Mouse (Mus musculus) right cerebral cortex, postnatal 14 days (tissue): ENCODE measurements around the gene Hfe.
"Not testable (repeated sequence)": the region's sequence is repeated elsewhere in the genome, so short reads cannot be mapped to it uniquely, and the experiment has no call there.

Experiments
- DNase-seq: peaks from one replicate; pipeline ENCODE4 v3.0.0; 2022

The Hfe gene

DNA sequence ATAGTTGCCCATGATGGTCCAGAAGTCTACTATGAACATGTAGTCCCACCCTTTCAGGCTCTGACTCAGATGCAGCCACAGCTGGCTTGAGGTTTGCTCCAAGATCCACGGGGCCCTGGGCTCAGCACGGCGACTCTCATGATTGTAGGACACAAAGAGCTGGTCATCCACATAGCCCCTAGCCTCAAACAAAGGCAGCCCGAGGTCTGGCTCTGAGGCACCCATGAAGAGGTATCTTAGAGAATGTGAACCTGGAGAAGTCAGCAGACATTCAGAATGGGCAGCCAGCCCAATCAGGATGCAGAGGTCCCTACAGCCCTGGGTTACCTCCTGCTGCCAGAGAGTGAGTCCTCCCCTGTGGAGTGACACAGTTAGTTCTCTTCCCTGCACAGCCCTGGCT, 2.6 kb downstream of the Hfe start:
- DNase-seq = no peak

DNA sequence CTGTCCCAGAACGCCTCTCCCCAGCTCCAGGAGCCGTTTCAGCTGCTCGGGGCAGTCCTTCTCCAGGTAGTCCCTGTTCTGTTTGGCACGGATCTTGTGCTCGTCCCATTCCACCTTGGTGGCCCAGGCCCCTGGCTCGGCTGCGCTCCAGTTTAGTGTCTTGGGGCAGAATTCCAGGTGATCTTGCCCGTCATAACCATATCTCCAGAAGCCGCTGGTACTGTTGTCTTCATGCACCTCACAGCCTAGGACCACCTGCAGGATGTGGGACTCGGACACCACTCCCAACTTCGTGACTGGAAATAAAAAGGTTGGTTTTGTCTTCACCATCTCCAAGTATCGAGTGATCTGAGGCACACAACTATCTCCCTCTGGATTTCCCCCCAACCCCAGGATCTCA, 3.9 kb downstream of the Hfe start:
- no peak for DNase-seq

DNA sequence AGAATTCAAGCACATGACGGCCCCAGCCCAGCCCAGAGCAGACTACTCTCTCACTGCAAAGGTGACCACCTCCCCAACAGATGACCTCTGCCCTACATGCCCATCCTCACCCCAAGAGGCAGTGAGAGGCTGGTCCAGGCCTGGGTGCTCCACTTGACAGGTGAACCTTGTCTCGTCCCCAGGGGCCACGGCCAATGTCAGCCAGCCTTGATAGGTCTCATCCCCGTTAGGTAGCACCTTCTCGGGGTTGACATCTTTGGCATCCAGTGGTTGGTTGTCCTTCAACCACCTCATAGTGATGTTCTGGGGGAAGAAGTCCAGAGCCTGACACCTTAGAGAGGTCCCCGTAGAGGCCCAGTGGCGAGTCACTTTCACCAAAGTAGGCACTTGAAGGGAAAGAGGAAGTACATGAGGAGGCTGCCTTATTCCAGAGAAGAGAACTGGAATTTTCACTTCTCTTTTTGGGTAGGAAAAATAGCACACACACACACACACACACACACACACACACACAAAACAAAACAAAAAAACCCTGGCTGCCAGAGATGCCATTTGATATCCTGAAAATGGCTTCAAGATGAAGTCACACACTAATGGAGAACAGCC, 4.8 kb downstream of the Hfe start:
- DNase-seq = no peak

DNA sequence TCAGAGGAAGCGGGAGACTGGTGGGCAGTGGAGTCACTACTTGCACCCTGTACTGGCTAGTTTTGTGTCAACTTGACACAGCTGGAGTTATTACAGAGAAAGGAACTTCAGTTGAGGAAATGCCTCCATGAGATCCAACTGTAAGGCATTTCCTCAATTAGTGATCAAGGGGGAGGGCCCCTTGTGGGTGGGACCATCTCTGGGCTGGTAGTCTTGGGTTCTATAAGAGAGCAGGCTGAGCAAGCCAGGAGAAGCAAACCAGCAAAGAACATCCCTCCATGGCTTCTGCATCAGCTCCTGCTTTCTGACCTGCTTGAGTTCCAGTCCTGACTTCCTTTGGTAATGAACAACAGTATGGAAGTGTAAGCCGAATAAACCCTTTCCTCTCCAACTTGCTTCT, 7.9 kb downstream of the Hfe start:
- not testable (repeated sequence) for DNase-seq

DNA sequence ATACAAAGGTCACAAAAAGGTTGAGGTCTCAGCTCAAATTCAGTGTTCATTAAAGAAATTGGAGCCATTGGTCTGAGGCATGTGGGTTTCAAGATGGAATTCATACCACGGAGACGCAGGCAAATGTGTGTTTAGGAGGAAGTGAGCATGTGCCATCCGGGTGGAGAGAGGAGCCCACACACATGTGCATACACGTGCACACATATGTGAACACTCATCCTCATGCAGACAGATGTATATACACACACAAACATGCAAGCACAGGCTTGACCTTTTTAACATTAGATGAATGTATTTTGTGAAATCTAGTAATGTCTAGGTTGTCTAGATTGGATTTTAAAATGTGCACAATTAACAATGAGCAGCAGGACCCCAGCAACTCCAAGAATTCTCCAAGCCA, 8.4 kb downstream of the Hfe start:
- DNase-seq = no peak

DNA sequence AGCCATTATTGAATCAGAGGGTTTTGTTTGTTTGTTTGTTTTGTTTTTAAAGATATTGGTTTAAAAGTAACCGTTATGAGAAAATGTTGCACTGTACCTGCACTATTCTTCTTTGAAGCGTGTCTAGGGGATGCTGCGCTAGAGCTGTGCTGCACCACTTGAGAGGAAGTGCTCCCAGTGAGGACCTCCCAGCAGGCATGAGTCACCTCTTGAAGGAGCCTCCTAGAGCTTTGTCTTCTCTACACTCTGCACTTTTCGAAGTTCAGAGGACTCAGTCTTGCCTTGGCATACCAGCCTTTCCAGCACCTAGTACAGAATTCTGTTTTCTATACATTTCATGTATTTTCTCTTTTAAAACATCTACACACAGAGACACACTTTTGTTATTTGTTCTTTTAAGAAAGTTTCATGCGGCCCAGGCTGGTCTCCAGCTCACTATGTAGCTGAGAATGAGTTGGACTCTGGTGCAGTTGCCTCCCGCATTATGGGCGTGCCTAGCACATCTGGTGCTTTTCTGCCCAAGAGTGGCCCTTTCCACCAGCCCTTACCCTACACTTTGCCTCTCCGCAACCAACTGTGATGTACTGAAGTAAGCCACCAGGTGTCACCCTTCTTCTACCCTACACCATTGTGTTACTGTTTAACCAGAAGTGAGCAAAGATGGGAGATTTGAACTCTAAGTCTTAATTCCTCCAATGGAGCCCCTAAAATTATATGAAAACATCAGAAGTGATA, 9.7 kb downstream of the Hfe start:
- peak; percentile 57 for DNase-seq

DNA sequence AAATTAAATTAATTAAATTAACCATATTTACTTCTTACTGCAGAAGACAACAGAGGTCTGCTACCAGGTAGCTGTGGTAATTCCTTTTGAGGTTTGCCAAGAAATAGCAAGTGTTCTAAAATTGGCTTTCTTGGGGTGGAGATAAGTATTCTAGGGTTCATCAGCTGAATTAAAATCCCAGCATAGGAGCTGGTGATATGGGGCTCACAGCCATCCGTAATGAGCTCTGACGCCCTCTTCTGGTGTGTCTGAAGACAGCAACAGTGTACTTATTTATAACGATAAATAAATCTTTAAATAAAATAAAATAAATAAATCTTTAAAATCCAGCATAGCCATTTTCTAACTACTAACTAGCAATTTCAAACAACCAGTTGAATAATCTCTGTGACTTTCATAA, 10.9 kb downstream of the Hfe start:
- DNase-seq = no peak

DNA sequence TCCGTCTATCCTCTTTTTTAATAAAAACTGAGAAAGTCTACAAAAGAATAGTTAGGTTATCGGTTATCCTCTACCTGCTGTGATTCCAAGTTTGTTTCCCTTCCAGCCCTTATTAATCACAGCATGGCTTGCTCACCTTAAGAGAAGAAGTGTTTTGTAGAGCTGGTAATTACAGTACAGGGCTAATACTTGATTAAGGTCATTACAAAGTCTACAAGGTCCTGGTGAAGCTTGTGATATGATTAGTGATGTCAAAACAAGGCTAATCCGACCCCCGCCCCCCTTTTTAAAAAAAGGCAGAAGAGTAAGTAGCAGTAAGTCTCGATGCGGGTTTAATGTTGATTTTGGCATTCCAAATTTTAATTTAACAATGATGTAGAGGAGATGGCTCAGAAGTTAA, 11.7 kb downstream of the Hfe start:
- DNase-seq = no peak

DNA sequence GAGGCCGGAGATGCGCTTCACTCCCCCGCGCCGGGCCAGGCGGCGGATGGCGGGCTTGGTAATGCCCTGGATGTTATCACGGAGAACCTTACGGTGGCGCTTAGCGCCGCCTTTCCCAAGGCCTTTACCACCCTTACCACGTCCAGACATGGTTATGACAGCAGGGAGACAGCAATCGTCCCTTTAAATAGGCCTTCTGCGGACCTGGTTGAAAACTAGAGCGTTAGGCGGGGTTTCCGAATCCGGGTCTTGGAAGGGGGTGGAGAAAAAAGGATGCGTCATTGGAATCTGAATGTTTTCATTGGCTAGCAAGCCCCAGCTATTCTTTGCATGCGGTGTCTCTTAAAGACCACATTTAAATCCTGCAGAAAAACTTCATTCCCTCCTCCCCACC, 12.4 kb downstream of the Hfe start, which contains the start of gene Hist1h4c:
Hist1h4c (minus strand) TSS at position 155 of the 394 bp plus-strand sequence.
- DNase-seq = peak; percentile 92

DNA sequence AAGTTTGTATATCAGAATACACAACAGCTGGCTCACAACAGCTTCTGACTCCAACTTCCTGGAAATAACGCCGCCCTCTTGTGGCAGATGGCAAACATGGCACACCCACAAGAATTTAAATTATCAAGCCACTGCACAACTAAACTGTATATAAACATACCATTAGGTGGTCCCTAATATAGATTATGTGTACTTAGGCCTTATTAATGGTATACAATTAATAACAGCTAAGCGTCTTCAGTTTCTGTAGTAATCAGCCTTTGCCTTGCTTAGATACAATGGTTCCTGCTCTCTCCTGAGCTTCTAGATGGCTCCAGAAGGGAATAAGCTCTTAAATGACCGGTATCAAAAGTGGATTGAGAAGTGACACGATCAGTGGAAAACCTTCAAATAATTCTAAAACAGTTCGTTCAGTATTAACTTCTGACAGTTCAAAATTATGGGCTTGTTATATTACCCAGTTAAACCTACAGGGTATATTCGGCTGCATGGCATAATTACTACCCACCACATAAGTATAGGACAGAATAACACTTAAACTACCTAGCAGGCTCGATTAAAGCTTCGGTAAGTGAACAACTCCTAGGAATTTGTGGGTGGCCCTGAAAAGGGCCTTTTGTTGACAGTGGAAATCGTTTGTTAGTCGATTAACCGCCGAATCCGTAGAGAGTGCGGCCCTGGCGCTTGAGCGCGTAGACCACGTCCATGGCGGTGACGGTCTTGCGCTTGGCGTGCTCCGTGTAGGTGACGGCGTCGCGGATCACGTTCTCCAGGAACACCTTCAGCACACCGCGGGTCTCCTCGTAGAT, 13.0 kb downstream of the Hfe start:
- DNase-seq = peak; percentile 44

DNA sequence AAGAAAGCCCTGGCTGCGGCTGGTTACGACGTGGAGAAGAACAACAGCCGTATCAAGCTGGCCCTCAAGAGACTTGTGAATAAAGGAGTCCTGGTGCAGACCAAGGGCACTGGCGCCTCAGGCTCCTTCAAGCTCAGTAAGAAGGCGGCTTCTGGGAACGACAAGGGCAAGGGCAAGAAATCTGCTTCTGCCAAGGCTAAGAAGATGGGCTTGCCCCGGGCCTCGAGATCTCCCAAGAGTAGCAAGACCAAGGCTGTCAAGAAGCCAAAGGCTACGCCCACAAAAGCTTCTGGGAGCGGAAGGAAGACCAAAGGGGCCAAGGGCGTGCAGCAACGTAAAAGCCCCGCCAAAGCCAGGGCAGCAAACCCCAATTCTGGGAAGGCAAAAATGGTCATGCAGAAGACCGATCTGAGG, 14.6 kb downstream of the Hfe start:
- DNase-seq = no peak

DNA sequence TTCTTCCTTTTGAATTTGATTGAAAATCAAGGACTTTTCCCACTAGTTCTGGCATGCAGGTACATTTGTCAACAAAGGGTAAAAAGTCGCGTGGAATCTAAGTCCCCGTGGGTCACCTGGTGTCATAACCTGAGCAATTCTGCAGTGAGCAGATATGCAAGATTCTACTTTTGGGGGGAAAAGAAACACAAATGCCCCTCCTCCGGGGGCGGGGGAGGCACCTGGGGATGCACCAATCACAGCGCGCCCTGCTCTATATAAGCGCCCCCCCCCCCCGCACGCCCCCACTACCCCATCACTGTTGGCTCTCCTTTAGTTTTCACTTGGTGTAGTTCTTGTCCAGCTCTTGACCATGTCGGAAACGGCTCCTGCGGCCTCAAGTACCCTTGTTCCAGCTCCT, 15.1 kb downstream of the Hfe start, which contains the start of gene Hist1h1t:
Hist1h1t (plus strand) TSS at position 301 of the 400 bp plus-strand sequence.
- no peak for DNase-seq

DNA sequence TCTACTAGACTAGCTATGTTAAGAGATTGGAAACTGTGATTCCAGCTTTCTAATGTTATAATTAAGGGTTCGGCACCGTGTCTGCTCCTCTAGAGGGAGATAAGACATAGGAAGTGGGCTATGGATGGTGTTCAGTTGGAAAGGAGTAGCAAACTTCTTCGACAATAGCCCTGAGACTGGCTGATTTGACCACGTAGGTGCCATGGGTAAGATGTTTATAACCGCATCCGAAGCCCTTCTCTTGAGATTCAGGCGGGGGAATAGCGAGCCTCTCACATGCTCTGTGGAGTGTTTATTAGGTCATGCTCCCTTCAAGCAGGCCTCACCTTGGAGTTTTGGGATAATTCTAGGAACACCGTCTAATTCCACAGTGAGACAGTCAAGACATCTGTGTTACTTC, 15.7 kb downstream of the Hfe start:
- DNase-seq = no peak

DNA sequence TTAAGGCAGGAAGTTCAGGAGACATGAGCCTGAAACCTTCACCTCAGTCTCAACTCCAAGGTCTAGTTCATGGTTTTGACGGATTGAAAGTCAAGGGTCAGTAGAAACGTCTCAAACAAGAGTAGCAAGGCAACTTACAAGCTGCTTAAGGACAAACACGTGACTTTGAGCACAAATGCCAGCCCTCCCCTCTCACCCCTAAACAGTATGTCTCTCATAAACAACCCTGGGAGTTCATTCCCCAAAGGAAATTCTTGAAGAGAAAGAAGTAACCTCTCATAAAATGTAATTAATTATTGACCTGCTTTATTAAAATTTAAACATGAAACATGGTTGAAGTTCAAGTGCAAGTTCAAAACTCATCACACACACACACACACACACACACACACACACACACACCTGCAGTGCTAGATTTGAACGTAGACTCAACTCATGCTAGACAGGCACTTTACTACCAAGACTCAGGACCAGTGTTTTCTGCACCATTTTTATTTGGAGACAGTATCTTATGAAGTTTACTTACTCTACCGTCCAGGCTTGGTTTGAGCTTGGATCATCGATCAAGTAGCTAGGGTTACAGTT, 16.7 kb downstream of the Hfe start:
- DNase-seq = no peak

DNA sequence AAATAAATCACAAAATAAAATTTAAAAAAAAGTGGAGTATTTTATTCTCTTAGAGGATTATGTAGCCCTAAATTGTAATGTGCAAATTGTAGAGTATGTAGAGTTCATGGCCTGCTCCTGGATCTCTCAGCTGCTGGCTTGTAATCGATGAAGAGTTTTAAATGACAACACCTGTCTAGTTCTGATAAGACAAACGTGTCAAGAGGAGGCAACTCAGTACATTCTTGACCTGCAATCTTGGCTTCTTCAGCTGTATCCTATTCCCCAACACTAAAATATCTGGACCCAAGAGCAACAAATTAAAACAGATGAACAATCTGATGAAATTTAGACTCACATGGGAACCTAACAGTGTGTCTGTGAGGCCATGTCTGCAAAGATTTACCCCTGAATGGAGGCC, 21.2 kb downstream of the Hfe start:
- no peak for DNase-seq

DNA sequence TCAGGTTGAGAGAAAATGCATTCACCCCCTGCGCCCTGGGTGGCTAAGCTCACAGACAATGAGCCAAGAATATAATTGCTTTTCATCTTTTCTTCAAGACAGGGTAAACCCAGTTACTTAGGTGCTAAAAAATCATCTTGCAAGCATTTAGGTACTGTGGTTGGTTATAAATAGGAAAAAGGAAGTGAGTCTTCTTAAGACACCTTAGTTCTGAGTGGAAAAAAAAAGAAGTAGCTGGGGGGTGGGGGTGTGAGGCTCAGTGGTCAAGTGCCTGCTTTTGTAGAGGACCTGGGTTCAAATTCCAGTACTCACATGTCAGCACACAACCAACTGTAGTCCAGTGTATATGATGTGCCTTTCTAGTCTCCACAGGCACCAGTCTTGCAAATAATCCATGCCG, 21.7 kb downstream of the Hfe start:
- DNase-seq = no peak

DNA sequence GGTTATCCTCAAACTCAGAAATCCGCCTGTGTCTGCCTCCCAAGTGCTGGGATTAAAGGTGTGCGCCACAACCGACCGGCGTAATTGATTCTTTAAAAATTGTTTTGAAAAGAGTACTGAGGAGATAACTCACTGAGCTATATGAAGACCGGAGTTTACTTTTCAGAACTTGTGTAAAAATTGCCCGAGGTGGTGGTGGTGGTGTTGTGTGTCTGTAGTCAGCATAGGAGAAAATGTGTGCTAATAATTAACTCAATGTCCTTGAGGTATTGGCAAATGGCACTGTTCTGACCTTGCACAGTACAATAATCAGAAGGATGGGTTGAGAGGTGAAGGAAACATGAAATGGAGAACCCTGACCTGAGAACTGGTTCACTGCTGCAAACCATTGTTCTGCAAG, 22.7 kb downstream of the Hfe start:
- DNase-seq = no peak

DNA sequence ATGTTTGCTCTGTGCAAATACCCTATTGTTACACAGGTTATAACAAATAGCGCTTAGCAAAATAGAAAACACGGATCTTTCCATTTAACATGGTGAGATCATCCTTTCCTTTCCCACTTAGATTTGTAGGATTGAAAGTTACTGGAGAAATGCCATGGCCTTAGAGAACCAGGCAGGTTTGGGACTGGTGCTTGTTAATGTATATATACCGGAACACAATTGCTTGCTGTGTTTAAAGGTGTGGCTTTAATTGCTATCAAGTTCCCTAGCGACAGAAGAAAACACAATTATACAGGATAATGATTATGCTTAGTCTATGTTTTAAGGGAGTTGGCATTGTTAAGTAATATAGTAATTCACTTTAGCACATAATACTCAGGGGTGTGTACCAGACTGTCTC, 23.5 kb downstream of the Hfe start:
- DNase-seq = no peak

DNA sequence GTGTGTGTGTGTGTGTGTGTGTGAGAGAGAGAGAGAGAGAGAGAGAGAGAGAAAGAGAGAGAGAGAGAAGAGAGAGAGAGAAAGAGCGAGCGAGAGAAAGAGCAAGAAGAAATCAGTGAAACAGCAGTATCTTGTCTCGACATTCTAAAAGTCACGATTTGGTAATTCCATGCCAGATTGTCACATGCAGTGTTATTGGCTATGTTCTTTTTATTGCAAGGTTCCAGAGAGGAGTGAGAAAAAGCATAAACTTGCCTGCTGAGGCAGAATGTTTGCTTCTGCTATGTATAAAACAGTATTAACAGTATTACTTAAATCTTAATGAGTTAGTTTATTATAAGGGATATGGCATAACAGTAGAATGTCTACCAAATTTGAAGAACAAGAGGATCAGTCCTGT, 24.7 kb downstream of the Hfe start:
- DNase-seq = no peak

DNA sequence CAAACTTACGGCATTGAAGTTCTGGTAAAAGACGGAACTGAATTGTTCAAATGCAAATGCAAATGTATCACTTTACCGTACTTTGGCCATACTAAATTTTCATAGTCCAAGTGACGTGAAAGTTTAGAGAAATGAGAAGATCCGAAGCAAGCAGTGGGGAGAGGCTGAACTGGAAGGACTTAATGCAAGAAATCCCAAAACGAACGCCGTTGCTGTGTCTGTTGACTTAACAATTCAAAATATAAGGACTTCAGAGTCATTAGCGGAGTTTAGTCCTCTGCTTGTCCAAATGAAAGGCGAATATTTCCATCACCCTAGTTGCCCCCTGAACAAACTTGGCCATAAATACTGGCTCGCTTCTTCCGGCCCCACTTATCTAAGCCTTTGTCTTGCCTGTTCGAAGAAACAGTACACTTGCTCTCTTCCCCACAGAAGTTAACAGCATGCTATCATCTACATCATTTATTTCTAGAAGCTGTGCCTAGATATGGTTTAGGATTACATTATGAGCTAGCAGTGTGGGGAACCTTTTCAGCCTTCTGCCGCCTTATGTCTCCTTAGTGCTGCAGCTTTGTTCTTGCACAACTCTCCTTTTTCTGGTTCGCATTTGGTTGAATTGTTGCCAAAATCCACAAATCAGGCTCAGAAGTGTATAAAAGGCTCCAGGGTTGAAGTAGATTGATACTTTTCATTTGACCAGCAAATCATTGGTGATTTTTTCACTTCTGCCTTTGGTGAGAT, 25.4 kb downstream of the Hfe start:
- no peak for DNase-seq

DNA sequence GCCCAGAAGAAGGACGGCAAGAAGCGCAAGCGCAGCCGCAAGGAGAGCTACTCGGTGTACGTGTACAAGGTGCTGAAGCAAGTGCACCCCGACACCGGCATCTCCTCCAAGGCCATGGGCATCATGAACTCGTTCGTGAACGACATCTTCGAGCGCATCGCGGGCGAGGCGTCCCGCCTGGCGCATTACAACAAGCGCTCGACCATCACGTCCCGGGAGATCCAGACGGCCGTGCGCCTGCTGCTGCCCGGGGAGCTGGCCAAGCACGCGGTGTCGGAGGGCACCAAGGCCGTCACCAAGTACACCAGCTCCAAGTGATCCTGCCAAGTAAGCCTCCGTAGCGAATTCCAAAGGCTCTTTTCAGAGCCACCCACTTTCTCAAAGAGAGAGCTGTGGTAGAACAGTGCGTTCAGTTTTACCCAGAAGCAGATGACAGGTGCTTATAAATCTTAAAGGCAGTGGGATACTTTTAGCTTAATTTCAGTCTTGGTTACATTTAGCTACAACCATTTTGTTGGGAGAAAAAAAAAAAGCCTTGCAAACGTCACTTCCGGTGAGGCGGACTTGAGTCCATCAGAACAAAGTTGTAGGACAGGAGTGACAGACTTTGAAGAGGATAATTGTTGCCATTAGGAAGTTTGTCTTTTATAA, 26.2 kb downstream of the Hfe start:
- not testable (repeated sequence) for DNase-seq

DNA sequence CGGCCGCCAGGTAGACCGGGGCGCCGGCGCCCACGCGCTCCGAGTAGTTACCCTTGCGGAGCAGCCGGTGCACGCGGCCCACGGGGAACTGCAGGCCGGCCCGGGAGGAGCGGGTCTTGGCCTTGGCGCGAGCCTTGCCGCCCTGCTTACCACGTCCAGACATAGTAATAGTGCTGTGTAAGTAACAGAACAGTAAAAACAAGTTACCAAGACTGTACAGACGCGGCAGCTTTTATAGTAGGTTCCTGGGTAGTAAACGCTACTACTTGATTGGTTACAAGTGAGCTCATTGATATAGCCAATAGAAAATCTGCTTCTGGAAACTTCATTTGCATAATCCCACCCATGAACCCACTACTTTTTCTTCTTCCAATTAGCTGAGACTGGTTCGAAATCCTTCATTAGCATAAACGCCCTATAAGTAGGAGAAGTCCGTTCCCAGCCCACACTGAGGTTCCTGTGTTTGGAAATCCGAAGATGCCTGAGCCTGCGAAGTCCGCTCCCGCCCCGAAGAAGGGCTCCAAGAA, 26.8 kb downstream of the Hfe start, which contains the start of the genes Hist1h2ac and Hist1h2bc:
Hist1h2ac (minus strand) TSS at position 194 of the 527 bp plus-strand sequence.
Hist1h2bc (plus strand) TSS at position 445 of the 527 bp plus-strand sequence.
- DNase-seq = peak; percentile 64
